Mouse (Mus musculus): ENCODE measurements around the gene Ldb2. TPM values are rescaled to one million over a fixed set of nuclear protein-coding genes. Genes with fewer than 3 reads are reported as not detected.

The Ldb2 gene
- polyA plus RNA-seq, 1 experiment, result 2.8 TPM

- H3K27ac ChIP-seq (ENCODE audit: insufficient read depth, low read depth, low read length), result no peak overlapping the region
- TF ChIP-seq POLR2A (IDR thresholded peaks at IDR 0.05; ENCODE audit: low read depth, low read length), result no peak
- H3K4me1 ChIP-seq (ENCODE audit: control insufficient read depth, insufficient read depth, insufficient read length, low read length), result no peaks in the 10 kb centered on the region
- no peaks in the 10 kb centered on the region for H3K27me3 ChIP-seq (ENCODE audit: control insufficient read depth, insufficient read depth, low read length)
- WGBS, result 60% methylated on average over 1 of the region's 1 CpGs
- no peaks in the 10 kb centered on the region for H3K36me3 ChIP-seq (ENCODE audit: control insufficient read depth, insufficient read depth, low read length)
- H3K4me3 ChIP-seq (ENCODE audit: low read depth, low read length), result no peak overlapping the region
These were observed 79.6 kb downstream of the Ldb2 start for GRCm38 (mm10) chr5:44719872-44720271.

GRCm38 (mm10) chr5:44714508-44714907 is 85.0 kb downstream of the Ldb2 start:
- no peak for TF ChIP-seq CTCF (IDR thresholded peaks at IDR 0.05; ENCODE audit: extremely low read depth, insufficient read length, insufficient replicate concordance, low read depth, low read length)
- no peak for TF ChIP-seq POLR2A (IDR thresholded peaks at IDR 0.05; ENCODE audit: low read depth, low read length)
- 85% methylated on average over 4 of the region's 4 CpGs for WGBS

GRCm38 (mm10) chr5:44713181-44713789 is 86.2 kb downstream of the Ldb2 start:
- WGBS, result 71% methylated on average over 5 of the region's 5 CpGs

More at GRCm38 (mm10) chr5:44714508-44714907, 85.0 kb downstream of the Ldb2 start:
- Histone ChIP-seq H3K27me3 (ENCODE audit: control insufficient read depth, insufficient read depth, low read length) (no peaks in the 10 kb centered on the region), H3K4me1 (ENCODE audit: control insufficient read depth, insufficient read depth, insufficient read length, low read length) (peaks cover 5% of the 10 kb centered on the region), H3K36me3 (ENCODE audit: control insufficient read depth, insufficient read depth, low read length) (no peaks in the 10 kb centered on the region), H3K27ac (ENCODE audit: insufficient read depth, low read depth, low read length) (no peak overlapping the region), H3K4me3 (ENCODE audit: low read depth, low read length) (no peak overlapping the region)

GRCm38 (mm10) chr5:44711211-44711610 is 88.3 kb downstream of the Ldb2 start:
- 36% methylated on average over 5 of the region's 5 CpGs for WGBS

More at GRCm38 (mm10) chr5:44713181-44713789, 86.2 kb downstream of the Ldb2 start:
- peaks cover 5% of the 10 kb centered on the region for H3K4me1 ChIP-seq (ENCODE audit: control insufficient read depth, insufficient read depth, insufficient read length, low read length)
- TF ChIP-seq POLR2A (IDR thresholded peaks at IDR 0.05; ENCODE audit: low read depth, low read length) (no peak), CTCF (IDR thresholded peaks at IDR 0.05; ENCODE audit: extremely low read depth, insufficient read length, insufficient replicate concordance, low read depth, low read length) (no peak)
- H3K4me3 ChIP-seq (ENCODE audit: low read depth, low read length), result no peak overlapping the region
- no peak overlapping the region for H3K27ac ChIP-seq (ENCODE audit: insufficient read depth, low read depth, low read length)
- H3K36me3 ChIP-seq (ENCODE audit: control insufficient read depth, insufficient read depth, low read length), result no peaks in the 10 kb centered on the region
- no peaks in the 10 kb centered on the region for H3K27me3 ChIP-seq (ENCODE audit: control insufficient read depth, insufficient read depth, low read length)

GRCm38 (mm10) chr5:44710132-44710871 is 89.2 kb downstream of the Ldb2 start:
- Histone ChIP-seq H3K27ac (ENCODE audit: insufficient read depth, low read depth, low read length) (no peak overlapping the region), H3K36me3 (ENCODE audit: control insufficient read depth, insufficient read depth, low read length) (no peaks in the 10 kb centered on the region), H3K4me3 (ENCODE audit: low read depth, low read length) (no peak overlapping the region), H3K27me3 (ENCODE audit: control insufficient read depth, insufficient read depth, low read length) (no peaks in the 10 kb centered on the region), H3K4me1 (ENCODE audit: control insufficient read depth, insufficient read depth, insufficient read length, low read length) (peaks cover 5% of the 10 kb centered on the region)
- 32% methylated on average over 4 of the region's 4 CpGs for WGBS
- TF ChIP-seq CTCF (IDR thresholded peaks at IDR 0.05; ENCODE audit: extremely low read depth, insufficient read length, insufficient replicate concordance, low read depth, low read length), result no peak
- no peak for TF ChIP-seq POLR2A (IDR thresholded peaks at IDR 0.05; ENCODE audit: low read depth, low read length)

More at GRCm38 (mm10) chr5:44711211-44711610, 88.3 kb downstream of the Ldb2 start:
- no peaks in the 10 kb centered on the region for H3K27me3 ChIP-seq (ENCODE audit: control insufficient read depth, insufficient read depth, low read length)
- H3K4me1 ChIP-seq (ENCODE audit: control insufficient read depth, insufficient read depth, insufficient read length, low read length), result peaks cover 5% of the 10 kb centered on the region
- TF ChIP-seq POLR2A (IDR thresholded peaks at IDR 0.05; ENCODE audit: low read depth, low read length), result no peak
- no peak for TF ChIP-seq CTCF (IDR thresholded peaks at IDR 0.05; ENCODE audit: extremely low read depth, insufficient read length, insufficient replicate concordance, low read depth, low read length)
- no peak overlapping the region for H3K4me3 ChIP-seq (ENCODE audit: low read depth, low read length)
- H3K36me3 ChIP-seq (ENCODE audit: control insufficient read depth, insufficient read depth, low read length), result no peaks in the 10 kb centered on the region
- H3K27ac ChIP-seq (ENCODE audit: insufficient read depth, low read depth, low read length), result no peak overlapping the region

- Histone ChIP-seq H3K36me3 (ENCODE audit: control insufficient read depth, insufficient read depth, low read length) (no peaks in the 10 kb centered on the region), H3K27me3 (ENCODE audit: control insufficient read depth, insufficient read depth, low read length) (no peaks in the 10 kb centered on the region), H3K4me1 (ENCODE audit: control insufficient read depth, insufficient read depth, insufficient read length, low read length) (peaks cover 5% of the 10 kb centered on the region), H3K27ac (ENCODE audit: insufficient read depth, low read depth, low read length) (no peak overlapping the region), H3K4me3 (ENCODE audit: low read depth, low read length) (no peak overlapping the region)
- TF ChIP-seq POLR2A (IDR thresholded peaks at IDR 0.05; ENCODE audit: low read depth, low read length) (no peak), CTCF (IDR thresholded peaks at IDR 0.05; ENCODE audit: extremely low read depth, insufficient read length, insufficient replicate concordance, low read depth, low read length) (no peak)
- WGBS, result 64% methylated on average over 2 of the region's 2 CpGs
These were observed 90.2 kb downstream of the Ldb2 start for GRCm38 (mm10) chr5:44709276-44709675.

GRCm38 (mm10) chr5:44707946-44708345 is 91.5 kb downstream of the Ldb2 start:
- no peak overlapping the region for H3K27ac ChIP-seq (ENCODE audit: insufficient read depth, low read depth, low read length)
- no peak overlapping the region for H3K4me3 ChIP-seq (ENCODE audit: low read depth, low read length)
- H3K27me3 ChIP-seq (ENCODE audit: control insufficient read depth, insufficient read depth, low read length), result no peaks in the 10 kb centered on the region
- TF ChIP-seq CTCF (IDR thresholded peaks at IDR 0.05; ENCODE audit: extremely low read depth, insufficient read length, insufficient replicate concordance, low read depth, low read length) (no peak), POLR2A (IDR thresholded peaks at IDR 0.05; ENCODE audit: low read depth, low read length) (no peak)
- H3K4me1 ChIP-seq (ENCODE audit: control insufficient read depth, insufficient read depth, insufficient read length, low read length), result peaks cover 5% of the 10 kb centered on the region
- H3K36me3 ChIP-seq (ENCODE audit: control insufficient read depth, insufficient read depth, low read length), result no peaks in the 10 kb centered on the region
- WGBS, result 72% methylated on average over 3 of the region's 3 CpGs
